Mouse (Mus musculus): ENCODE results near the gene 2200002J24Rik. TPM values are rescaled to one million over a fixed set of nuclear protein-coding genes. Genes with fewer than 3 reads are reported as not detected.

2200002J24Rik gene
- 0.40 and 0.51 TPM in 2 replicates for polyA plus RNA-seq (2015; fragmentation: Nextera tagmentation; extraction: Ambion mirVana)

DNA sequence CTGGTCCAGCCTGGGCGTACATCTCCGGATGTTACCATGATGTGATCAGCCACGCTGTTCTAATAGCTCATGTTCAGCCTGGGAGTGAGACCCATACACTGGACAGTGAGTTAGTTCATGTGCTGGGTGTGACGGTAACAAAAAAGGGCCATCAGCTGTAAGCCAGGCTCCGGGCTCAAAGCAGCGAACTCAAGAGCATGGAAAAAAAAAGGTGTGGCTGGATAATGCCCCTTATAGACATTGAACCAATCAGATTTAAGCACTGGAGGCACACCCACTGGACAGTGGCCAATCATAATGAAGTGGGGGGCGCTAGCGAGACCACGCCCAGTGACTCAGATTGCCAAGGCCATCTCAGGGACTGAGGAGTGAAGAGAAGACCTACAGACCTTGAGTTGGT lies at the start of gene 2200002J24Rik:
Gene 2200002J24Rik (plus strand): TSS at position 338 of the 400 bp plus-strand sequence.
- no peak for ATAC-seq (ENCODE audit: low FRiP score, low TSS enrichment)
- Histone ChIP-seq H3K36me3 (ENCODE audit: insufficient read depth, low read length) (no peaks in the 10 kb centered on the region), H3K27ac (ENCODE audit: low read length) (no peak within 1 kb of the TSS)

DNA sequence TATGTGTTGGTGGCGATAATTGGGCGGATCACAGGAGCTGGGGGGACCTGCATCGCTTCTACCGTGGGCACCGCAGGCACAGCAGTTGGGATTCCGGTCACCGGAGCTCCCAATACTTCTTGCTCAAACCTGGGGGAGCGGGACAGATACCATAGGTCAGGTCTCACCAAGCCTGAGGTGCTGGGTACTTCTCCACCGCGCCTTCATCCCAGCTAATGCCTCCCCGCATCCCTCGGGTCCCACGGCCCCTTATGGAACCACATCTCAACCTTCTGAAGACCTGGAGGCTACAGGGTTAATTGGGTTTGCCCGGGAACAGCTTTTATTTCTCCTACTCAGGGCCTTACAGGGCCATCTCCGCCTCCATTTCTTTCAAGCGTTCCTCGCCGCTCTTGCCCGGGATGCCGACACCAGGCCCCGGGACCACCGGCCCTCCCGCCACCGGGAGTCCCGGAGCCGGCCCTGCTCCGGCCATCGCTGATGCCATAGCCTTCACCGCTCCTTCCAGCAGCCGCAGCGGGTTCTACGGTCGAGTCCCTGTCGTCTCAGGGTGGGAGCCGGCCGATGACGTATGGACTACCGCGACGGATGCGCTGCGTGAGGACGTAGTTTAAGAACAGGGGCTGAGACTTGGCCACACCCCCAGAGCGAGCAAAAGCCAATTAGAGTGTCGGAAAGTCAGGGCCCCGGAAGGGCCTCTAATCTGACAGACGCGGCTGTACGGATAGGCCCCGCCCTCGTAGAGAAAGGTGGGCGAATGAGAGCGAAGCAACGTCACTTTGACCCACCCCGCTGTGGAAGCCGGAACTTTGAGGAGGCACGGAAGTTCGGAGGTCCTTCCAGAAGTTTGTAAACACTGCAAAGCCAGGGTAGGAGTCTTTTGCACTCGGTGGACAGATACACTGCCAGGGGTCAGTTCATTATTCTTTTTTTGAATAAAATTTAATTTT lies 48.9 kb upstream of the 2200002J24Rik start, which contains the start of gene Rbm42:
Gene Rbm42 (minus strand): TSS at position 727 of the 950 bp plus-strand sequence.
- peaks cover 41% of the 10 kb centered on the region for H3K36me3 ChIP-seq (ENCODE audit: insufficient read depth, low read length)
- WGBS: 1% methylated on average over 59 of the region's 59 CpGs
- H3K4me2 ChIP-seq (replicated peaks; ENCODE audit: low read depth, low read length): peak within 1 kb of the TSS; percentile 98
- H3K4me1 ChIP-seq (ENCODE audit: insufficient read depth, low read length): peaks cover 11% of the 10 kb centered on the region
- H3K9ac ChIP-seq (replicated peaks; ENCODE audit: low read length): peak within 1 kb of the TSS; percentile 99
- peak; percentile 99 for ATAC-seq (ENCODE audit: low FRiP score, low TSS enrichment)
- H3K9me3 ChIP-seq (ENCODE audit: low read length): no peaks in the 10 kb centered on the region
- H3K4me3 ChIP-seq (ENCODE audit: low read length): peak within 1 kb of the TSS; percentile 100
- no peaks in the 10 kb centered on the region for H3K27me3 ChIP-seq (ENCODE audit: insufficient read depth, low read length)
- peak within 1 kb of the TSS; percentile 63 for H3K27ac ChIP-seq (ENCODE audit: low read length)

More for the DNA sequence above, at the start of gene 2200002J24Rik:
- no peak within 1 kb of the TSS for H3K9ac ChIP-seq (replicated peaks; ENCODE audit: low read length)
- H3K4me1 ChIP-seq (ENCODE audit: insufficient read depth, low read length): no peaks in the 10 kb centered on the region
- no peak within 1 kb of the TSS for H3K4me2 ChIP-seq (replicated peaks; ENCODE audit: low read depth, low read length)
- H3K27me3 ChIP-seq (ENCODE audit: insufficient read depth, low read length): no peaks in the 10 kb centered on the region
- no peaks in the 10 kb centered on the region for H3K9me3 ChIP-seq (ENCODE audit: low read length)
- WGBS: 41% methylated on average over 9 of the region's 9 CpGs
- no peak within 1 kb of the TSS for H3K4me3 ChIP-seq (ENCODE audit: low read length)

DNA sequence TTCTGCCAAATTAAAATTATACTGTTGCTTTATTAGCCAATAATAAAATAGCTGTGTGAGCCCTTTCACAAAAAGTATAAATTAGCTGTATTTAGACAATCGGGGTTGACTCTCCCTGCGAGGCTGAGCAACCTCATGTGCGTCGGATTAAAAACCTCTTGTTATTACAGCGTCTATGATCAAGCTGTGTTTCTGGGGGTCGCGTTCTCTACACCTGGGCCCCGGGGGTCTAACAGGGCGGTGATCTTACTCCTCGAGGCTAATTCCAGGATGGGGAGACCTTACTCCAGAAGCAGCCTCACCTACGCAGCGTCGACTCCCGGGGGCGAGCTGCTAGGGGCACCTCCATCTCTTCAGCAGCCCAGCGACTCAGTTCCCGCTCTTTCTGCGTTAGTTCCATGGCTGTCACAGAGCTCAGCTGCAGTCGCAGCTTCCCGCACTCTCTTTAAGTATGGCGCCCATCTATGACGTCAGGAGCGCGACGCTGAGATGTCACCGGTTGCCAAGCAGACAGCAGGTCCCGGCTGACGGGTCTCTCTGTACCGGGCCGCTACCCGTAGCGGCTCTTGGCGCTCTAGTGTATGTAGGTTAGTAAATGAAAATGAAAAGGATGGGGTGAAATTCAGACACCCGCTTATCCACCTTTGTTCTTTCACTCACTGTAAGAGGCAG lies 34.1 kb upstream of the 2200002J24Rik start, which contains the start of gene Haus5:
Gene Haus5 (minus strand): TSS at position 466 of the 672 bp plus-strand sequence.
- Histone ChIP-seq H3K9ac (replicated peaks; ENCODE audit: low read length) (peak within 1 kb of the TSS; percentile 85), H3K27ac (ENCODE audit: low read length) (no peak within 1 kb of the TSS), H3K36me3 (ENCODE audit: insufficient read depth, low read length) (peaks cover 17% of the 10 kb centered on the region), H3K4me2 (replicated peaks; ENCODE audit: low read depth, low read length) (peak within 1 kb of the TSS; percentile 74), H3K9me3 (ENCODE audit: low read length) (no peaks in the 10 kb centered on the region), H3K4me1 (ENCODE audit: insufficient read depth, low read length) (peaks cover 4% of the 10 kb centered on the region; the same call in 1 of the 2 replicates), H3K27me3 (ENCODE audit: insufficient read depth, low read length) (no peaks in the 10 kb centered on the region), H3K4me3 (ENCODE audit: low read length) (peak within 1 kb of the TSS; percentile 75)
- under 1% methylated on average over 34 of the region's 34 CpGs for WGBS
- ATAC-seq (ENCODE audit: low FRiP score, low TSS enrichment): peak; percentile 95

DNA sequence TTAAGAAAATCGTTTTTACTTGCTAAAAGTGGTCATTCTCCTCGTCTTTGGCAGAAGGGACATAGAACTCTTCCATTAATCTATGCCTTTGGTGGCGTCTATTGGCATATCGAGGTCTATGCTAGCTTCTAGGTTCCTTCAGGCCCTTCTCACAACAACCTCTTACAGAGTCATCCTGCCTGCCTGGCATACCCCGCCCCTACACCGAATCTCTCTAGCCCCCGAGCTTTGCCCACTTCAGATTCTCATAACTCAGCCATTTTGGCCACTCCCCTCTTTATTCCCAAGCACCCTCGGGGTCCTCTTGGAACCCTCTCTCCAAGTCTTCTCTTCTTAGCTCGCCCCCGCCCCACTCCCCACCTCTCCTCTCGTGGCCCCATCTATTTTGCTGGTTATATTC lies 33.4 kb upstream of the 2200002J24Rik start:
- peak; percentile 53; the same call in 1 of the 2 replicates for ATAC-seq (ENCODE audit: low FRiP score, low TSS enrichment)
- peak overlapping the region; percentile 74 for H3K4me2 ChIP-seq (replicated peaks; ENCODE audit: low read depth, low read length)
- H3K9ac ChIP-seq (replicated peaks; ENCODE audit: low read length): peak overlapping the region; percentile 85
- WGBS: 6% methylated on average over 11 of the region's 11 CpGs
- H3K36me3 ChIP-seq (ENCODE audit: insufficient read depth, low read length): peaks cover 11% of the 10 kb centered on the region
- H3K27me3 ChIP-seq (ENCODE audit: insufficient read depth, low read length): no peaks in the 10 kb centered on the region
- H3K27ac ChIP-seq (ENCODE audit: low read length): no peak overlapping the region
- no peaks in the 10 kb centered on the region for H3K9me3 ChIP-seq (ENCODE audit: low read length)
- peaks cover 4% of the 10 kb centered on the region; the same call in 1 of the 2 replicates for H3K4me1 ChIP-seq (ENCODE audit: insufficient read depth, low read length)
- peak overlapping the region; percentile 75 for H3K4me3 ChIP-seq (ENCODE audit: low read length)

DNA sequence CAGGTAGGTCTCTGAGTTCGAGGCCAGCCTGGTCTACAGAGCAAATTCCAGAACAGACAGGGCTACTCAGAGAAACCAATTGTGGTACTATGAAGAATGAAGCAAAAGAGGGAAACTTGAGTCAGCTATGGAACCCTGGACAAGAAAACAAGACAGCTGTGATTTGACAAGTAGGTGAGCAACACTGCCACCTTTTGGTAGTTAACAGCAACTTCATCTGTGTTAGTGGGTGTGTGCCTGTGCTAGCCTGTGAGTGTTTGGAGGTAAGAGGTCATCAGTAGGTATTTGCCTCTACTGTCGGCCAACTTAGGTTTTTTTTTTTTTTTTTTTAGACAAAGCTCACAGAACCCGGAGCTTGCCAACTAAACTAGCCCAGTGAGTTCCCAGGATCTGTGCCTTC lies 29.5 kb upstream of the 2200002J24Rik start:
- Histone ChIP-seq H3K36me3 (ENCODE audit: insufficient read depth, low read length) (no peaks in the 10 kb centered on the region), H3K4me3 (ENCODE audit: low read length) (no peak overlapping the region), H3K27me3 (ENCODE audit: insufficient read depth, low read length) (no peaks in the 10 kb centered on the region), H3K4me2 (replicated peaks; ENCODE audit: low read depth, low read length) (no peak overlapping the region), H3K4me1 (ENCODE audit: insufficient read depth, low read length) (peaks cover 4% of the 10 kb centered on the region; the same call in 1 of the 2 replicates), H3K9ac (replicated peaks; ENCODE audit: low read length) (no peak overlapping the region), H3K27ac (ENCODE audit: low read length) (no peak overlapping the region), H3K9me3 (ENCODE audit: low read length) (no peaks in the 10 kb centered on the region)
- 42% methylated on average over 3 of the region's 3 CpGs for WGBS
- ATAC-seq (ENCODE audit: low FRiP score, low TSS enrichment): no peak

DNA sequence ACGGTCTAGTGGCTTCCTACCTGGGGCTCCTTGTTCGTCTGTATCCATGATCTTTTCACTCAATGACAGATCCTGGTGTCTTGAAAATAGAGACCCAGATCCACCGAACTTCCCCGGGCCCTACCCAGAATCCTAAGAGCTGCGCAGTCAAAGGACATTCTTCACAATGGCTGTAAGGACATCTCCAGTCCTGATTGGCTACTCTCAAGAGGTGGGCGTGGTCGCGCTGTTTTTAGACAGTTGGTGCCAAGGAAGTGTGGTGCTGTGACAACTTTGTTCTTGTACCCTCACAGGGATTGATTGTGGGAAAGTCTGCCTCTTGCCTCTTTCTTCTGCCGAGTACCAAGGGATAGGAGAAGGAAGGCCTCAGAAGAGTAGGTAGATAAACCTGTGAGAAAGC lies 27.2 kb upstream of the 2200002J24Rik start, which contains the start of gene Pmis2:
Gene Pmis2 (minus strand): TSS at position 126 of the 400 bp plus-strand sequence.
- H3K4me1 ChIP-seq (ENCODE audit: insufficient read depth, low read length): no peaks in the 10 kb centered on the region
- ATAC-seq (ENCODE audit: low FRiP score, low TSS enrichment): no peak
- 75% methylated on average over 9 of the region's 9 CpGs for WGBS

DNA sequence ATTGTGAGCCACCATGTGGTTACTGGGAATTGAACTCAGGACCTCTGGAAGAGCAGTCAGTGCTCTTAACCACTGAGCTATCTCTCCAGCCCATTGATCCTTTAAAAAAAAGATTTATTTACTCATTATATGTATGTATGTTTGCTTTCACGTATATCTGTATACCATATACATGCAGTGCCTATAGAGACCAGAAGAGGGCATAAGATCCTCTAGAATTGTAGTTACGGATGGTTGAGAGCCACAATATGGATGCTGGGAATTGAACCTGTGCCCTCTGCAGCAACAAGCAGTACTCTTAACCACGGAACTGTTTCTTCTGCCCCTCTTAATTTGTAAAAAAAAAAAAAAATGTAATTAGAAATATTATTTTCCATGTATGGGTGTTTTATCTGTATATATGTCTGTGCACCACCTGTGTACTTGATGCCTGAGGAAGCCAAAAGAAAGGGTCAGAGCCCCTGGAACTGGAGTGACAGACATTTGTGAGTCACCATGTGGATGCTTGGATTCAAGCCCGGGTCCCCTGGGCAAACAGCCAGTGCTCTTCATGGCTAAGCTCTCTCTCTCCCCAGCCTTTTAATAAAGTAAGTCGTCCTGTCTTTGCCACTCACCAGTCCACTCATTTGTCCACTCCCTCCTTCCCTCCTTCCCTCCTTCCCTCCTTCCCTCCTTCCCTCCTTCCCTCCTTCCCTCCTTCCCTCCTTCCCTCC lies 20.3 kb upstream of the 2200002J24Rik start:
- H3K4me3 ChIP-seq (ENCODE audit: low read length): no peak overlapping the region
- WGBS: 64% methylated on average over 5 of the region's 5 CpGs

More for the DNA sequence above, 27.2 kb upstream of the 2200002J24Rik start, which contains the start of gene Pmis2:
- Histone ChIP-seq H3K27ac (ENCODE audit: low read length) (no peak within 1 kb of the TSS), H3K4me3 (ENCODE audit: low read length) (no peak within 1 kb of the TSS), H3K36me3 (ENCODE audit: insufficient read depth, low read length) (no peaks in the 10 kb centered on the region), H3K4me2 (replicated peaks; ENCODE audit: low read depth, low read length) (no peak within 1 kb of the TSS), H3K27me3 (ENCODE audit: insufficient read depth, low read length) (no peaks in the 10 kb centered on the region), H3K9ac (replicated peaks; ENCODE audit: low read length) (no peak within 1 kb of the TSS), H3K9me3 (ENCODE audit: low read length) (no peaks in the 10 kb centered on the region)

DNA sequence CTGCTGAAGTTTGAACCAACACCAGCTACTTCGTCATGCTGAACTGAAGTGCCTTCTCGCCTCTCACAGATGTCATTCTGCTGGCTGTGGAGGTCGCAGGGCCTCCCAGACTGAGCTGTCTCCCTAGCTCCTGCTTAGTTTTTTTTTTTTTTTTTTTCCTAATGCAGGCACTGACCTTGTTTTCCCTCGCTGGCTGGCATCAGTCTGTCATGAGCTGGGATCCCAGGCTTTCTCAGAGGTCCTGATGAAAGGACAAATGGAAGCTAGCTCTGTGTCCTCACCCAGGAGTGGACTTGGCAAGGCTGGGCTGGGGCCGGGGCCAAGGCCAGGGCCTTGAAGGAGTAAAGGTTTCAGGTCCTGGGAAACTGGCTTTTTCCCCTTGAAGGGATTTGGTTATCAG lies 16.8 kb upstream of the 2200002J24Rik start:
- Histone ChIP-seq H3K4me2 (replicated peaks; ENCODE audit: low read depth, low read length) (no peak overlapping the region), H3K4me1 (ENCODE audit: insufficient read depth, low read length) (no peaks in the 10 kb centered on the region), H3K9me3 (ENCODE audit: low read length) (peaks cover 4% of the 10 kb centered on the region; the same call in 1 of the 2 replicates), H3K4me3 (ENCODE audit: low read length) (no peak overlapping the region), H3K36me3 (ENCODE audit: insufficient read depth, low read length) (no peaks in the 10 kb centered on the region), H3K9ac (replicated peaks; ENCODE audit: low read length) (no peak overlapping the region), H3K27me3 (ENCODE audit: insufficient read depth, low read length) (peaks cover 3% of the 10 kb centered on the region; the same call in 1 of the 2 replicates), H3K27ac (ENCODE audit: low read length) (no peak overlapping the region)
- WGBS: 44% methylated on average over 5 of the region's 5 CpGs
- no peak for ATAC-seq (ENCODE audit: low FRiP score, low TSS enrichment)

More for the DNA sequence above, 20.3 kb upstream of the 2200002J24Rik start:
- no peak for ATAC-seq (ENCODE audit: low FRiP score, low TSS enrichment)
- no peak overlapping the region for H3K4me2 ChIP-seq (replicated peaks; ENCODE audit: low read depth, low read length)
- no peaks in the 10 kb centered on the region for H3K27me3 ChIP-seq (ENCODE audit: insufficient read depth, low read length)
- H3K27ac ChIP-seq (ENCODE audit: low read length): no peak overlapping the region
- no peak overlapping the region for H3K9ac ChIP-seq (replicated peaks; ENCODE audit: low read length)
- no peaks in the 10 kb centered on the region for H3K36me3 ChIP-seq (ENCODE audit: insufficient read depth, low read length)
- no peaks in the 10 kb centered on the region for H3K4me1 ChIP-seq (ENCODE audit: insufficient read depth, low read length)
- peaks cover 4% of the 10 kb centered on the region; the same call in 1 of the 2 replicates for H3K9me3 ChIP-seq (ENCODE audit: low read length)

DNA sequence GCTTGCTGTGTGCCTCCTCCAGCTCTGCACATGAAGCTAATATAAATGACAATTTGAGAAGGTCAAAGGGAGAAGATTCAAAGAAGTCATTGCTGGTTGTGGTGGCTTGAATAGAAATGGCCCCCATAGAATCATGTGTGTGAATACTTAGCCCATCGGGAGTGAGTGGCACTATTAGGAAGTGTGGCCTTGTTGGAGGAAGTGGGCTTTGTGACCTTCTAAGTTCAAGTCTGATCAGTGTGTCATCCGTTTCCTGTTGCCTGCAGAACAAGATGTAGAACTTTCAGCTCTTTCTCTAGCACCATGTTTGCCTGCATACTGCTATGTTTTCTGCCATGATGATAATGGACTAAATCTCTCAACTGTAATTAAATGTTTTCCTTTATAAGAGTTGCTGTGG lies 15.3 kb upstream of the 2200002J24Rik start:
- Histone ChIP-seq H3K36me3 (ENCODE audit: insufficient read depth, low read length) (no peaks in the 10 kb centered on the region), H3K9me3 (ENCODE audit: low read length) (peaks cover 2% of the 10 kb centered on the region; the same call in 1 of the 2 replicates), H3K4me1 (ENCODE audit: insufficient read depth, low read length) (0 out of 2 replicates have a peak, but pooled peaks cover 4% of the 10 kb centered on the region), H3K4me2 (replicated peaks; ENCODE audit: low read depth, low read length) (no peak overlapping the region), H3K27me3 (ENCODE audit: insufficient read depth, low read length) (peaks cover 16% of the 10 kb centered on the region; the same call in 1 of the 2 replicates), H3K27ac (ENCODE audit: low read length) (no peak overlapping the region), H3K4me3 (ENCODE audit: low read length) (no peak overlapping the region), H3K9ac (replicated peaks; ENCODE audit: low read length) (no peak overlapping the region)
- WGBS: 69% methylated on average over 2 of the region's 2 CpGs
- ATAC-seq (ENCODE audit: low FRiP score, low TSS enrichment): no peak
